Mouse (Mus musculus) embryonic facial prominence, embryonic 15.5 days (tissue): Measurements from ENCODE around the gene Col13a1. TPM values are rescaled to one million over a fixed set of nuclear protein-coding genes. Genes with fewer than 3 reads are reported as not detected.

ENCODE experiments used
- ATAC-seq: fragments of 200-750 bp; cut with Nextera tagmentation; 2 replicates; pipeline ENCODE4 v1.8.0; 2017; ENCODE audit warnings: low read depth, moderate TSS enrichment; ENCODE audit not compliant: insufficient number of reproducible peaks, low FRiP score, low TSS enrichment
- H3K27ac ChIP-seq: fragments of 300-500 bp; sonication (generic); replicated peaks from 2 replicates; pipeline ENCODE4 v1.5.1; 2015; ENCODE audit warnings: mild to moderate bottlenecking, inconsistent platforms
- H3K27me3 ChIP-seq: fragments of 300-500 bp; sonication (generic); 2 replicates; pipeline ENCODE4 v1.6.1; 2015; ENCODE audit warnings: inconsistent platforms
- H3K36me3 ChIP-seq: fragments of 300-500 bp; sonication (generic); 2 replicates; pipeline ENCODE4 v1.6.1; 2015; ENCODE audit warnings: mild to moderate bottlenecking, inconsistent platforms
- H3K4me1 ChIP-seq: fragments of 300-500 bp; sonication (generic); 2 replicates; pipeline ENCODE4 v1.6.1; 2015; ENCODE audit warnings: inconsistent platforms
- H3K4me2 ChIP-seq: fragments of 300-500 bp; sonication (generic); replicated peaks from 2 replicates; pipeline ENCODE4 v1.6.1; 2015; ENCODE audit warnings: mild to moderate bottlenecking, inconsistent platforms
- H3K4me3 ChIP-seq: fragments of 300-500 bp; sonication (generic); replicated peaks from 2 replicates; pipeline ENCODE4 v1.5.1; 2015; ENCODE audit warnings: mild to moderate bottlenecking, inconsistent platforms
- H3K9ac ChIP-seq: fragments of 300-500 bp; sonication (generic); 2 replicates; pipeline ENCODE4 v1.6.1; 2015; ENCODE audit warnings: inconsistent platforms
- H3K9me3 ChIP-seq: fragments of 300-500 bp; sonication (generic); replicated peaks from 2 replicates; pipeline ENCODE4 v1.6.1; 2016; ENCODE audit warnings: inconsistent platforms
- WGBS: fragments of 180-500 bp; shearing (Covaris S2); methylation state at CpG from one replicate; pipeline ENCODE4 v1.1.7; 2015; 5-methylcytosine and 5-hydroxymethylcytosine counted together
- polyA plus RNA-seq: library from polyadenylated mRNA; unstranded; fragments of >200 nt; fragmentation: Nextera tagmentation; extraction: Ambion mirVana; gene quantifications from 2 replicates; pipeline ENCODE4 v1.2.1, GENCODE M21; 2015

Gene Col13a1
- polyA plus RNA-seq, 1 experiment from 2014 or later: 13.1 TPM

DNA sequence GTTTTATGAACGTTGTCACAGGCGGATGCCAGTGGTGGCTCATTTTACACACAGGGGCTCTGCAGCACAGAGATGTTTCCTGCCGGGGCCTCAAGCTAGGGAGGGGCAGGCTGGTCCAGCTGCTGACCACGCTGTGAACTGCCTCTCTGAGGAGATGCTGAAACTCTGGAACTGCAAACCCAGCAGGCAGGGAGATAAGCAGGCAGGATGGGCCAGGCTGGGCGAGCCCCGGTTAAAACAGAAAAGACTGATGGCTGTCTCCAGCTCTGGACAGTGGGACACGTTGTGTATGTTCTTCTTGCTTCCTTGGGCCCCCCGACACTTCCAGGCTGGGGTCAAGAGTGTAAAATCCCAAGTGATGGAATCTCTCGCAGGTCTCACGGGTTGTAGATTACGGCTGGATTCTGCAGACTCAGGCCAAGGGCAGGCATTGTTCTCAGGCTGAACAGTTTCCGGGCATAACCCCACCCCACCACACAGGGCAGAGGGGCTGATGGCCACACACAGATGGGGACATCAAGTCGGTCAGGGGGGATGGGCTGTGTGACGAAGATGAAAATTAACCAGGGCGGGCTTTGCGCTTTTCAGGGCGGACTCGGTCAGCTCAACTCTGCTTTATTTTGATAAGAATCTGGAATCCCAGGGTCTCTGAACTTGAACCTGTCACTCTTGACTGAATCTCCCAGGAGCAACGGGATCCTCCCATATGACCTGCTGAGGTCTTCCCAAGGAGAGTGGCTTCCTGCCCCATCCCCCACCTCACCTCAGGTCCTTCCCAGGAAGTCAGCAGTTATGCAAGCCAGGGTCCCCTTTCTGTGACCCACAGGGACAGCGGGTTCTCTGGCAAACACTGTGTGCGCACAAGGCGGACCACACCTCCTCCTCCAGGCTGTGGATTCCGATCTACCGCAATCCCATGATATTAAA, 49.9 kb downstream of the Col13a1 start:
- H3K27ac ChIP-seq: no peak overlapping the region; the same call in 1 of the 2 replicates
- WGBS: 14% methylated on average over 24 of the region's 24 CpGs
- H3K36me3 ChIP-seq: no peaks in the 10 kb centered on the region
- H3K4me3 ChIP-seq: no peak overlapping the region
- H3K9me3 ChIP-seq: no peaks in the 10 kb centered on the region
- 0 out of 2 replicates have a peak overlapping the region, but pooled peaks have one; percentile 21 for H3K4me2 ChIP-seq
- H3K4me1 ChIP-seq: peaks cover 27% of the 10 kb centered on the region
- no peak overlapping the region for H3K9ac ChIP-seq
- H3K27me3 ChIP-seq: no peaks in the 10 kb centered on the region
- peak; percentile 64 for ATAC-seq

DNA sequence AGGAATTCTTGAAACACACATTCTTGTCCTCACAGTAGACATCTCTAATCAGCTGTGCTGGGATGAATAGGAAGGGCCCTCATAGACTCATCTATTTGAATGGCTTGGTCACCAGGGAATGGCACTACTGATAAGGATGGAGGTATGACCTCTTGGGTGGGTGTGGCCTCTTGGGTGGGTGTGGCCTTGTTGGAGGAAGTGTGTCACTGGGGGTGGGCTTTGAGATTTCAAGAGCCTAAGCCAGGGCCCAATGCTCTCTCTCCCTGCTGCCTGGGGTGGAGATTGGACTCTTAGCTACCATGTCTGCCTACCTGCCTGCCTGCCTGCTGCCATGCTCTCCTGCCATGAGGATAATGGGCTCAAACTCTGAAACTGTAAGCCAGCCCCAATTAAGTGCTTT, 53.2 kb downstream of the Col13a1 start:
- H3K27me3 ChIP-seq: no peaks in the 10 kb centered on the region
- H3K9me3 ChIP-seq: no peaks in the 10 kb centered on the region
- no peak overlapping the region for H3K9ac ChIP-seq
- no peaks in the 10 kb centered on the region for H3K36me3 ChIP-seq
- no peak for ATAC-seq
- H3K4me2 ChIP-seq: no peak overlapping the region
- H3K27ac ChIP-seq: no peak overlapping the region
- H3K4me3 ChIP-seq: no peak overlapping the region
- H3K4me1 ChIP-seq: peaks cover 34% of the 10 kb centered on the region

GRCm38 (mm10) chr10:61920655-61921365, 58.1 kb downstream of the Col13a1 start:
- ATAC-seq: no peak; the same call in 1 of the 2 replicates
- H3K27ac ChIP-seq: peak overlapping the region; percentile 79
- no peaks in the 10 kb centered on the region for H3K27me3 ChIP-seq
- H3K9me3 ChIP-seq: no peaks in the 10 kb centered on the region
- H3K36me3 ChIP-seq: no peaks in the 10 kb centered on the region
- no peak overlapping the region for H3K4me3 ChIP-seq
- peak overlapping the region; percentile 40 for H3K4me2 ChIP-seq
- 18% methylated on average over 11 of the region's 11 CpGs for WGBS
- H3K9ac ChIP-seq: no peak overlapping the region
- H3K4me1 ChIP-seq: peaks cover 26% of the 10 kb centered on the region

DNA sequence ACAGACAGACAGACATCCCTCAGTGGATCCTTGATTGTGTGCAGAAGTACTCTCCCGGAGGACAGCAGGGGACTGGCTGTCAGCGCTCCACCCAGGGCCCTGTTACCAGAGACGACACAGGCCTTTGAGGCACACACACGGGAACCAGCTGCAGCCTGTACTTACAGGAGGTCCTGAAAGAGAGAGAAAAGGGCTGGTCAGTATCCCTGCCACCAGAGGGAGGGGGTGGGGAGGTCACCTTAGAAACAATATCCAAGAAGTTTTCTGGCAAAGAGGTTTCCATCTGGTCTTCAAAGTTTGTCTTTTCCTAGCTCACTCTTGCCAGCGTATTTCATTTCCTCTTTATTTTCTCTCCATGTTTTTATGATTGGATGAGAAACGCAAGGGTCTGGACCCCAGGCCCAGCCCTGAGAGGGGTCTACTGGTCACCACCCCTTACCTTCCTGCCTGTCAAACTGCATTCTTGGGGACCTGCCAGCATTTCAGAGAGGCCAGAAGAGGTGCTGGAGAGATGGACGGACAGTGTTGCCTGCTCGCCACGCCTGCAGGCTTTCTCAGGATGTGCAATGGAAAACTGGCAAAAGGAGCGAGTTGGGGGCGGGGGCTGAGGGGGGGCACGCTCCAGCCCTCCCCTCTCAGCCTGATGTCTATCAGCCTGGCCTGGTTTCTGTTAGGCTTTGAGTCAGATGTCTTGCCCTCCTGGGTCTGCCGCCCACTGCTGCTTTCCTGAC, 58.8 kb downstream of the Col13a1 start:
- Histone ChIP-seq H3K9me3 (peaks cover 3% of the 10 kb centered on the region; the same call in 1 of the 2 replicates), H3K27ac (peak overlapping the region; percentile 79), H3K27me3 (no peaks in the 10 kb centered on the region), H3K4me1 (peaks cover 26% of the 10 kb centered on the region), H3K4me3 (no peak overlapping the region), H3K4me2 (peak overlapping the region; percentile 40), H3K36me3 (no peaks in the 10 kb centered on the region), H3K9ac (no peak overlapping the region)
- ATAC-seq: peak; percentile 79
- WGBS: 16% methylated on average over 13 of the region's 13 CpGs

DNA sequence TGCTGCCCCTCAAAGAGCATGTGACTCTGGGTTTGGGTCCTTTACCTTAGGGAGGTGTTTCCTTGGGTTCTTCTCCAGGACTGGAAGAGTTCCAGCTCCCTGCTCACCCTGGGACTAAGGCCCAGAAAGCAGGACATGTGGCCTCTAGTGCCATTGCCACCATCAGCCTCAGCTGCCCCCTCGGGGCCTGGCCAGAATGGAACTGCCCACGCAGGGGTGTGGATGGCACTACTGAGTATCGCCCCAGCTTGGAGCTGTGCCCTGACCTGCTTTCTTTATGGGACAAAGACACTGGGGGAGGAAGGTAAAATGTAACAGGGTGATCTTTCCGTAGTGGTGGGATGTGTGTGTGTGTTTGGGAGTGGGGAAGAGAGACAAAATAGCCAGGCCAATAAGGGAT, 59.4 kb downstream of the Col13a1 start:
- no peak for ATAC-seq
- Histone ChIP-seq H3K27me3 (no peaks in the 10 kb centered on the region), H3K4me2 (no peak overlapping the region), H3K4me1 (peaks cover 26% of the 10 kb centered on the region), H3K36me3 (no peaks in the 10 kb centered on the region), H3K4me3 (no peak overlapping the region), H3K9me3 (peaks cover 6% of the 10 kb centered on the region; the same call in 1 of the 2 replicates), H3K27ac (peak overlapping the region; percentile 79), H3K9ac (no peak overlapping the region)
- WGBS: 71% methylated on average over 4 of the region's 4 CpGs

DNA sequence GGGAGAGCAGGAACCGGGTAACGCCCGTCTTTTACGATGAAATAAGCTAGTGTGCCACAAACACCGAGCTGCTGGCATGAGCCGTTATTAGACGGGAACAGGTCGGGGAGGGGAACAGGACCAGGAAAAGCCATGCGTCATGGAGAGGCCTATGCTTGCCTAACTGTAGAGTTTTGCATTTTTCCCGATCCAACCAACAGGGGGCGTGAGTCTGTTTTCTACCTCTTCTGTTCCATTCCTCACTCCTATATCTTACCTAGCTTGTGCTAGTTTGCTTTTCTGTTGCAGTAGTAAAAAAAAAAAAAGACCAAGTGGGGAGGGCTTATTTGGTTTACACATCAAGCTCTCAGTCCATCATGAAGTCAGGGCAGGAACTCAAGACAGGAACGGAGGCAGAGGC, 61.8 kb downstream of the Col13a1 start:
- Histone ChIP-seq H3K4me1 (peaks cover 26% of the 10 kb centered on the region), H3K9ac (no peak overlapping the region), H3K4me2 (no peak overlapping the region), H3K27me3 (no peaks in the 10 kb centered on the region), H3K27ac (no peak overlapping the region), H3K36me3 (no peaks in the 10 kb centered on the region), H3K9me3 (peaks cover 6% of the 10 kb centered on the region; the same call in 1 of the 2 replicates), H3K4me3 (no peak overlapping the region)
- 95% methylated on average over 12 of the region's 12 CpGs for WGBS
- no peak for ATAC-seq

DNA sequence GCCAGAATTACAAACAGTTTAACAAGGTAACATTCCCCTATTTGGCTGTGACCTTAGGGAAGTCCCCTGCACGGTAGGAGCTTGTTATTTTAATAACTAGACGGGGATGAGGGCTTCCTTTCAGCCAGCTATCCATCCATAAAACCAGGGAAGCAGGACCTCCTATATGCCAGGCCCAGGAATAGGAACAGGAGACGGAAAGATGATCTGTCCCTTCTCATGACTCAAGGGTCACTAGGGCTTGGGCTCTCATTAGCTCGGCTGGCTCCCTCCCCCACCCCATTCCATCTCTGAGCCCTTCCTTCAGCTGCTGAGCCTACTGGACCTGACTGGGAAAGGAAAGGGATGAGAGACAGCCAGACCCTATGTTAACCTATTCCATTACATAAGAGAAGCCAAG, 67.1 kb downstream of the Col13a1 start:
- Histone ChIP-seq H3K9me3 (peaks cover 6% of the 10 kb centered on the region; the same call in 1 of the 2 replicates), H3K27ac (no peak overlapping the region), H3K36me3 (no peaks in the 10 kb centered on the region), H3K4me1 (no peaks in the 10 kb centered on the region), H3K9ac (no peak overlapping the region), H3K4me3 (no peak overlapping the region), H3K4me2 (no peak overlapping the region), H3K27me3 (no peaks in the 10 kb centered on the region)
- ATAC-seq: no peak
- WGBS: 47% methylated on average over 4 of the region's 4 CpGs

DNA sequence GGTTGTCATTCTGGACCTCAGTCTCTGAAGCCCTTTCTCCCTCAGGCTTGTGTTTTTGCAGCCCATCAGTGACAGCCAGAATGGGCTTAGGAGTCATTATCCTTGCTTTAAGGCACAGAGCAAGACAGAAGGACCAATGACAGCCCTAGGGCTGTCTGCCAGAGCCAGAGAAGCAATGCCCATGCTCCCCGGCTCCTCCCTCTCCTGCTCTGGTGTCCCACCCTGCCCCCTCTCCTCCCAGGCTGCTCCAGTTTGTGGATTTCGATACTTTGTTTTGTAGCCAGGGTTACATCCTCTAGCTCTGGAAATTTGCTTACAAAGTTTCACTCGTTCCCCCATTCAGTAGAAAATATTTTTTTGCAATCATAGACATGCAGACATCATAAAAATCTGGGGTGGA, 69.9 kb downstream of the Col13a1 start:
- 23% methylated on average over 3 of the region's 3 CpGs for WGBS
- H3K36me3 ChIP-seq: no peaks in the 10 kb centered on the region
- peaks cover 14% of the 10 kb centered on the region for H3K4me1 ChIP-seq
- no peak overlapping the region for H3K9ac ChIP-seq
- no peaks in the 10 kb centered on the region for H3K27me3 ChIP-seq
- no peak overlapping the region for H3K27ac ChIP-seq
- H3K4me2 ChIP-seq: no peak overlapping the region
- no peaks in the 10 kb centered on the region for H3K9me3 ChIP-seq
- no peak for ATAC-seq
- no peak overlapping the region for H3K4me3 ChIP-seq

DNA sequence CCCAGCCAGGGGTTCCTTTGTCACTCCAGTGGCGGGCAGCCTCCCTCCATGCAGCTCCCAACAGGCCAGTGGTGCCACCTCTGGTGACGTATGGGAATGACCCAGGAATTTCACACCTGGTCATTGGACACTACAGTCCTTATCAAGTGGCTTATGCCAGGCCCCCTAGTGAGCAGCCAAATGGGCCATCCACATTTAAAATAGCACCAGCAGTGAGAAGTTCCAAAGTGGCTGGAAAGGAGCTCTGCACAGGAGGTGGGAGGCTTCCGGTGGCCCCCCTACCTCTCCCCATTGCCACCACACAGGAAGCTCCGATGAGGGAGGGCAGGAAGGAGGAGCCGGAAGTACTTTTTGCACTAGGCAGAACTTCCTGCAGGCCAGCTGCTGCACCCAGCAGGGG, 72.7 kb downstream of the Col13a1 start:
- no peak overlapping the region for H3K4me2 ChIP-seq
- no peaks in the 10 kb centered on the region for H3K9me3 ChIP-seq
- H3K27ac ChIP-seq: no peak overlapping the region
- ATAC-seq: no peak
- WGBS: 36% methylated on average over 5 of the region's 5 CpGs
- H3K4me3 ChIP-seq: no peak overlapping the region
- H3K9ac ChIP-seq: no peak overlapping the region
- no peaks in the 10 kb centered on the region for H3K36me3 ChIP-seq
- H3K4me1 ChIP-seq: peaks cover 14% of the 10 kb centered on the region
- H3K27me3 ChIP-seq: no peaks in the 10 kb centered on the region

GRCm38 (mm10) chr10:61905308-61905707, 73.6 kb downstream of the Col13a1 start:
- Histone ChIP-seq H3K4me2 (no peak overlapping the region), H3K27ac (0 out of 2 replicates have a peak overlapping the region, but pooled peaks have one; percentile 23), H3K9me3 (no peaks in the 10 kb centered on the region), H3K4me1 (peaks cover 14% of the 10 kb centered on the region), H3K4me3 (no peak overlapping the region), H3K9ac (no peak overlapping the region), H3K27me3 (no peaks in the 10 kb centered on the region), H3K36me3 (no peaks in the 10 kb centered on the region)
- 29% methylated on average over 8 of the region's 8 CpGs for WGBS
- no peak for ATAC-seq

GRCm38 (mm10) chr10:61898116-61898515, 80.8 kb downstream of the Col13a1 start:
- Histone ChIP-seq H3K36me3 (no peaks in the 10 kb centered on the region), H3K27me3 (no peaks in the 10 kb centered on the region), H3K27ac (no peak overlapping the region), H3K4me3 (no peak overlapping the region), H3K4me1 (no peaks in the 10 kb centered on the region), H3K4me2 (no peak overlapping the region), H3K9ac (no peak overlapping the region), H3K9me3 (no peaks in the 10 kb centered on the region)
- ATAC-seq: no peak; the same call in 1 of the 2 replicates
- WGBS: 83% methylated on average over 6 of the region's 6 CpGs
